Mouse (Mus musculus) kidney, embryonic 15.5 days (tissue): Measurements from ENCODE around the gene Dennd6a. TPM values are rescaled to one million over a fixed set of nuclear protein-coding genes. Genes with fewer than 3 reads are reported as not detected.
"Not testable (repeated sequence)": the region's sequence is repeated elsewhere in the genome, so short reads cannot be mapped to it uniquely, and the experiment has no call there.

Experiments
- ATAC-seq: fragments of 200-750 bp; cut with Nextera tagmentation; replicated peaks from 2 replicates; pipeline ENCODE4 v1.8.0; 2017; ENCODE audit warnings: moderate TSS enrichment; ENCODE audit not compliant: low FRiP score
- H3K27ac ChIP-seq: fragments of 300-500 bp; sonication (generic); 2 replicates; pipeline ENCODE4 v1.5.1; 2015; ENCODE audit warnings: mild to moderate bottlenecking, inconsistent platforms
- H3K27me3 ChIP-seq: fragments of 300-500 bp; sonication (generic); 2 replicates; pipeline ENCODE4 v1.6.1; 2015; ENCODE audit warnings: inconsistent platforms
- H3K36me3 ChIP-seq: fragments of 300-500 bp; sonication (generic); 2 replicates; pipeline ENCODE4 v1.6.1; 2015; ENCODE audit warnings: inconsistent platforms
- H3K4me1 ChIP-seq: fragments of 300-500 bp; sonication (generic); 2 replicates; pipeline ENCODE4 v1.6.1; 2015; ENCODE audit warnings: inconsistent platforms
- H3K4me2 ChIP-seq: fragments of 300-500 bp; sonication (generic); 2 replicates; pipeline ENCODE4 v1.6.1; 2015; ENCODE audit warnings: moderate library complexity, mild to moderate bottlenecking, inconsistent platforms
- H3K4me3 ChIP-seq: fragments of 300-500 bp; sonication (generic); replicated peaks from 2 replicates; pipeline ENCODE4 v1.5.1; 2015; ENCODE audit warnings: mild to moderate bottlenecking, inconsistent platforms
- H3K9ac ChIP-seq: fragments of 300-500 bp; sonication (generic); 2 replicates; pipeline ENCODE4 v1.6.1; 2015; ENCODE audit warnings: mild to moderate bottlenecking, inconsistent platforms
- H3K9me3 ChIP-seq: fragments of 300-500 bp; sonication (generic); replicated peaks from 2 replicates; pipeline ENCODE4 v1.6.1; 2016; ENCODE audit warnings: inconsistent platforms
- whole genome bisulfite sequencing: fragments of 180-500 bp; shearing (Covaris S2); methylation state at CpG from one replicate; pipeline ENCODE4 v1.1.7; 2015; ENCODE audit warnings: mixed read lengths; 5-methylcytosine and 5-hydroxymethylcytosine counted together
- polyA plus RNA-seq: library from polyadenylated mRNA; unstranded; fragments of >200 nt; fragmentation: Nextera tagmentation; extraction: Ambion mirVana; gene quantifications from 2 replicates; pipeline ENCODE4 v1.2.1, GENCODE M21; 2015

Dennd6a gene
- polyA plus RNA-seq: 31.7 and 34.2 TPM in 2 replicates

DNA sequence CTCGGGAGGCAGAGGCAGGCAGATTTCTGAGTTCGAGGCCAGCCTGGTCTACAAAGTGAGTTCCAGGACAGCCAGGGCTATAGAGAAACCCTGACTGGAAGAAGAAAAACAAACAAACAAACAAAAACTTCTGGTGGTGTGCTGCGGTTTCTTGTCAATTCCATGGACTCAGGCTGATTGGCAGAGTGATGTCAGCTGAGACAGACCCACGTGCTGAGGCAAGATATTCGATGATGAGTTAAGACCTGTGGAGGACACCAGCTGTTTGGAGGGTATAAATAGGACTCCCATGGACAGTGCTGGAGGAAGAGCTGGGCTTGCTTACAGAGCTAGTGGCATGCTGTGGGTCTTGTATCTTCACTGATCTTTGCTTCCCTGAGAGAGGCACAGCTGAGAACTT is at the start of gene Dennd6a:
Gene Dennd6a, plus strand, starts transcription at position 301 of the 400 bp plus-strand sequence.
- H3K4me1 ChIP-seq, H3K9ac ChIP-seq, H3K27ac ChIP-seq, H3K9me3 ChIP-seq, H3K4me3 ChIP-seq, ATAC-seq, H3K36me3 ChIP-seq, H3K4me2 ChIP-seq, H3K27me3 ChIP-seq: not testable (repeated sequence)
- WGBS: 91% methylated on average over 5 of the region's 5 CpGs

DNA sequence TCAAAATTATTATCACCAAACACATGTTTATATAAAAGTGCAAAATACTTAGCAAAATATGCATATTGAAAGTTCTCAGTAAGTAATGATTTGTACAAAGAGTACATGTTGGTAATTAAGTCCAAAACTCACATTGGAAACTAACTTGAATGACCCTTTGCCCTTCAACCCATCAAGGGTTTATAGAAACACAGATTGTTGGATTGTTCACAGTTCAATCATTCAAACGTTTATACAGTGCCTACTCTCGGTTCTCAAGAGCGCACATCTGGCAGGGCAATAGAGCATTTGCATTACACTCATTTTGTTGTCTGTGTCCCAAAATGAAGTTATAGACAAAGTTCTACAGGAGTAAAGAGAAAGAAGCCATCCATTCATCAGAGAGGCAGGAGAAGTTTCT is 47.7 kb upstream of the Dennd6a start:
- Histone ChIP-seq H3K27me3 (no peaks in the 10 kb centered on the region), H3K4me3 (no peak overlapping the region), H3K27ac (no peak overlapping the region), H3K36me3 (peaks cover 23% of the 10 kb centered on the region), H3K4me2 (no peak overlapping the region), H3K9ac (no peak overlapping the region), H3K4me1 (peaks cover 22% of the 10 kb centered on the region), H3K9me3 (no peaks in the 10 kb centered on the region)
- WGBS: 62% methylated on average over 3 of the region's 3 CpGs
- ATAC-seq: no peak

DNA sequence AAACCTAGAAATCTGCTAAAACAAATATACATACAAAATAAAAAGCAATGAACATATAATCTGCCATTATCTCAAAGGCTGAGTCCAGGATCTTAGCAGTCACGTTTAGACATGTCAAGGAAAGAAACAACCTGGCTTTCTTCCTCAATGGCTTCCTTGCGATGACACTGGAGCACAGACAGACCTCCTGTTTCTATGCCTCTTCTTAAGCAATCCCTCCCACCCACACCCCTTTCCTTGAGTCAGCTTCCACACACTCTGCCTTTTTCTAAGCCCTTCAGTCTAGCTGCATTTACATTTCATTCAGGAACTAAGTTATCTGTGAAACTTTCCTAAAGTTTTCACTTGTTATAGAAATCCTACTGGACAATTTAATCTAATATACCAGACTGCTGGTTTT is 45.4 kb upstream of the Dennd6a start:
- H3K4me2 ChIP-seq: no peak overlapping the region
- peaks cover 23% of the 10 kb centered on the region for H3K36me3 ChIP-seq
- H3K4me1 ChIP-seq: peaks cover 38% of the 10 kb centered on the region
- no peak for ATAC-seq
- H3K27ac ChIP-seq: no peak overlapping the region
- no peaks in the 10 kb centered on the region for H3K9me3 ChIP-seq
- WGBS: 48% methylated on average over 2 of the region's 2 CpGs
- H3K27me3 ChIP-seq: no peaks in the 10 kb centered on the region
- no peak overlapping the region for H3K9ac ChIP-seq
- H3K4me3 ChIP-seq: no peak overlapping the region

DNA sequence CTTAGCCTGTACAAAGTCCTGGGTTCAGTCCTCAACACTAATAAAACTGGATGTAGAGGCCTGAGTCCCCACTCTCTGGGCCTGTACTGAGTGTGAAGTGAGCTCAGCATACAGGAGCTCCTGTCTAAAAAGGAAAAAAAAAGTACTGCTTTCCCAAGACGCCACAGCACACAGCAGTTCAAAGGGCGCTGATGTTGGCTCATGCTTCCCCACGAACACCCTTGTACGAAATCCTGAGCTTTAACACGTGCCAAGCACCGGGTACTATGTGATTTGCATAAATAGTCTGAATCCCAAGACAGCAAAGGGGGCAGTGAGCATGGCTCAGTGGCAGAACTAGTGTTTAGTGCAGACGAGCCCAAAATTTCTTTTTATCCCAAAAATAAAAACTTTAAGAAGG is 43.3 kb upstream of the Dennd6a start:
- no peaks in the 10 kb centered on the region for H3K9me3 ChIP-seq
- no peaks in the 10 kb centered on the region for H3K27me3 ChIP-seq
- no peak overlapping the region for H3K27ac ChIP-seq
- H3K36me3 ChIP-seq: peaks cover 16% of the 10 kb centered on the region; the same call in 1 of the 2 replicates
- 65% methylated on average over 7 of the region's 7 CpGs for WGBS
- ATAC-seq: no peak
- 0 out of 2 replicates have a peak overlapping the region, but pooled peaks have one; percentile 4 for H3K4me2 ChIP-seq
- peaks cover 43% of the 10 kb centered on the region for H3K4me1 ChIP-seq
- no peak overlapping the region for H3K4me3 ChIP-seq
- H3K9ac ChIP-seq: no peak overlapping the region

DNA sequence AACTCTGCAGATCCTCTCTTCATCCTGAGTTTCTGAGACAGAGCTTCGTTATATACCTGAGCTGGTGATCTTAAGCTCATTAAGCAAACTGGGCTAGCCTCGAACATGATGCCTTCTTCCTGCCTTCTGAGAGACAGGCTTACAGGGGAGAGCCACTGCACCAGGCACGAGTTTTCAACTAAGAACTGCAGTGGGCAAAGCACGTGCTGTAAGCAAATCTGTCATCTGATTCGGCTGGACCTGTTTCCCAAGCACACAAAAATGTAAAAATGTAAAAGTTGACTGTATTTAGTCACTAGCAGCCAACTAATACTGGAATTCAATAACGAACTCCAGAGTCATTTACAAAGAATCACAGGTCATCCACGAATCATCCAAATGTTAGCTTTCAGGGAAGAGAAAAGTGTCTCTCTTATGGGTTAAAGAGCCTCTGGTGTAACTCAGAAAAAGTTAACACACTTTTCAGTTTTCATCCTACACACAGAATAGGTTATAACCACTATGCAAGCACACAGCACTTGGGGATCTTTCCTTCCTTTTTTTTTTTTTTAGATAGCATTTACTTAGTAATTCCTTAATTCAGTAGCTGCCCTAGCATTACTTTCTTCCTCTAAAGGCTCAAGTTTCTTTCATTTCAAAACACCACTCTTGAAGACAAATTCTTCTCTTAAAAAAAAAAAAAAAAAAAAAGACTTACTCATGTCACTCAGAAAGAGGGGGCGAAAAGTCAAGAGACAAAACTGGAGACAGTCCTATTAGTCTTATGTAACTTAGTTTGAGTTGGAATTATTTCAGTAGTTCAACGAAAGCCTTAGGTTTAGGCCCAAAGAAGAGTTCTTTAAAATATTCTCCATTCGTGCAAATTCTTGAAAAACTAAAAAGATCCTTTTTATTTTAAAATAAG is 42.0 kb upstream of the Dennd6a start:
- Histone ChIP-seq H3K9me3 (no peaks in the 10 kb centered on the region), H3K27me3 (no peaks in the 10 kb centered on the region), H3K36me3 (peaks cover 16% of the 10 kb centered on the region; the same call in 1 of the 2 replicates), H3K9ac (no peak overlapping the region), H3K4me3 (no peak overlapping the region), H3K4me1 (peaks cover 43% of the 10 kb centered on the region), H3K4me2 (peak overlapping the region; percentile 34), H3K27ac (no peak overlapping the region)
- ATAC-seq: no peak
- 70% methylated on average over 10 of the region's 10 CpGs for WGBS

DNA sequence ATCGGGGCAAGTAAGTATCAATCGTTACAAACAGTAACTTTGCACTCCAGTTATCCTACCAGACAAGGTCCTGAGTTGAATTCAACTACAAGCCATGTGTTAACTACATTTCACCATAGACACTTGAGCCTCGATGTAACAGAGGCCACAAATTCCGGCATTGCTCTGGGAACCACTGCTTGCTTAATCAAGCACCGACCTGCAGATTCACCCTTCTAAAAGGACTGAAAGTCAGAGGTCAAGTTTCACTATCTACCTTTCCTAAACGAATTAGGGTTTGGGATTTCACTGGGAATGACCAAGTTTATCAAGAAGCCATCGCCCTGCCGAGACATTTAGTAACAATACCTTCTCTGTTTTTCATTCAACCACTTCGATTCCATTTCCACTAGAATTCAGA is 40.9 kb upstream of the Dennd6a start:
- Histone ChIP-seq H3K4me1 (peaks cover 43% of the 10 kb centered on the region), H3K9ac (no peak overlapping the region), H3K4me3 (peak overlapping the region; percentile 97), H3K27ac (no peak overlapping the region), H3K4me2 (peak overlapping the region; percentile 87), H3K36me3 (0 out of 2 replicates have a peak, but pooled peaks cover 11% of the 10 kb centered on the region), H3K9me3 (no peaks in the 10 kb centered on the region), H3K27me3 (no peaks in the 10 kb centered on the region)
- ATAC-seq: no peak
- 48% methylated on average over 9 of the region's 9 CpGs for WGBS

DNA sequence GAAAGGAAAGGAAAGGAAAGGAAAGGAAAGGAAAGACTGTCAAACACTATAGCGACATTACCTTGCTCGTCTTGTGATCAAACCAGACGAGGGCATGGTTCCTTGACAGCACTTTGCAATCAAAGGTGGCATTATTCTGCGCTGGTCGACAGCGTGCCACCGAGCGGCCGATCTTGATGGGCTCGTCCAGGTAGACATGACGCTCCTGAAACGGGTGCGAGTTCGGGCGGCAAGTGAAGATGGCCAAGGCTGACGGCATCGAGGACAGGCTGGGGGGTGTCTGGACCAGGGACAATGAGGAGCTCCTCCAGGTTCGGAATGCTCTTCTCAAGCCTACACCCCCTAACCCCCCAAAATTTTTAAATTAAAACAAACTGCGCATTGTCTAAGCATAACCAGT is 40.4 kb upstream of the Dennd6a start:
- peak overlapping the region; percentile 94 for H3K9ac ChIP-seq
- no peaks in the 10 kb centered on the region for H3K9me3 ChIP-seq
- peaks cover 43% of the 10 kb centered on the region for H3K4me1 ChIP-seq
- H3K27ac ChIP-seq: no peak overlapping the region
- no peaks in the 10 kb centered on the region for H3K27me3 ChIP-seq
- 0 out of 2 replicates have a peak, but pooled peaks cover 11% of the 10 kb centered on the region for H3K36me3 ChIP-seq
- no peak for ATAC-seq
- peak overlapping the region; percentile 97 for H3K4me3 ChIP-seq
- 16% methylated on average over 19 of the region's 19 CpGs for WGBS
- H3K4me2 ChIP-seq: peak overlapping the region; percentile 87

DNA sequence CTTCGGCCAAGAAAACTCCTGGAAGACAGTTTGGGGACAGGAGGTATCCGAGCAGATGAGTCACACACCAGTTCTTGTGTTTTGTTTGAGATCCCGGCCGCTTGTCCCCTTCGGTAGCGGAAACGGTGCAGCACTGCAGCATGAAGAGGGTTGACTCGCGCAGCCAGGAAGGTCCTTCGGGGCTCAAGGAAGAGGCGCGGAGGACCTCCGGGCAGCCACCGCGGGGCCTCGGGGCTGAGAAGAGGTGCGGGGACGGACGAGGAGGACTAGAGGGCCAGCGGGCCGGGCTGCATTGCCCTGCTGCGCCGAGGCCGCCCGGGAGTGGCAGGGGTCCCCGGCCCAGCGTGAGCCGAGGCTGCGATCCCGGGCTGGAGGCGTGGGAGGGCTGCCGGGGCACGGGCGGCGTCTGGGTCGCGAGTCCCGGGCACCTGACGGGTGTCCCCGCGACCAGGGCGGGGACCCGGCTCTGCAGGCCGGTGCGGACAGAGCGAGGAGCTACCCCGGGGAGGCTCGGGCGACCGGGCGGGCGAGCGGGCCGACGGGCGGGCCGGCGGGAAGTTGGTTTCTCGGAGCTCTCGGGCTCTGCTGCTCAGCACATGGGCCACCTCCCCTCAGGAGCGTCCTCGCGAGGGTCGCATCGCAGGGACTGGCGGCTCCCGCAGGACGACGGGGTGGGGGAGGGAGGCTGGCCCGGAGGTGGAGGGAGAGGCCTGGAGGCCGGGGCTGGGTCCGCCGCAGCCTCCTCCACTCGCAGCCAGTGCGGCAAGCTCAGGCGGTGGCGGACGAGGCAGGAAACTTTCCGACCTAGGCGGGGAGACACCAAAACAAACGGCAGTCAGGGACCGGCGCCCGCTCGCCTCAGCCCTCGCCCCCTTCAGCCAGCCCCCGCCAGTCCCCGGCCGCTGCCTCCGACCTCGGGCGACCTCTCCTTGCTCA is 39.6 kb upstream of the Dennd6a start:
- Histone ChIP-seq H3K4me1 (peaks cover 37% of the 10 kb centered on the region), H3K27me3 (no peaks in the 10 kb centered on the region), H3K4me2 (peak overlapping the region; percentile 87), H3K4me3 (peak overlapping the region; percentile 97), H3K9ac (peak overlapping the region; percentile 94), H3K36me3 (0 out of 2 replicates have a peak, but pooled peaks cover 10% of the 10 kb centered on the region), H3K27ac (peak overlapping the region; percentile 88), H3K9me3 (no peaks in the 10 kb centered on the region)
- under 1% methylated on average over 92 of the region's 92 CpGs for WGBS
- peak; percentile 85 for ATAC-seq

DNA sequence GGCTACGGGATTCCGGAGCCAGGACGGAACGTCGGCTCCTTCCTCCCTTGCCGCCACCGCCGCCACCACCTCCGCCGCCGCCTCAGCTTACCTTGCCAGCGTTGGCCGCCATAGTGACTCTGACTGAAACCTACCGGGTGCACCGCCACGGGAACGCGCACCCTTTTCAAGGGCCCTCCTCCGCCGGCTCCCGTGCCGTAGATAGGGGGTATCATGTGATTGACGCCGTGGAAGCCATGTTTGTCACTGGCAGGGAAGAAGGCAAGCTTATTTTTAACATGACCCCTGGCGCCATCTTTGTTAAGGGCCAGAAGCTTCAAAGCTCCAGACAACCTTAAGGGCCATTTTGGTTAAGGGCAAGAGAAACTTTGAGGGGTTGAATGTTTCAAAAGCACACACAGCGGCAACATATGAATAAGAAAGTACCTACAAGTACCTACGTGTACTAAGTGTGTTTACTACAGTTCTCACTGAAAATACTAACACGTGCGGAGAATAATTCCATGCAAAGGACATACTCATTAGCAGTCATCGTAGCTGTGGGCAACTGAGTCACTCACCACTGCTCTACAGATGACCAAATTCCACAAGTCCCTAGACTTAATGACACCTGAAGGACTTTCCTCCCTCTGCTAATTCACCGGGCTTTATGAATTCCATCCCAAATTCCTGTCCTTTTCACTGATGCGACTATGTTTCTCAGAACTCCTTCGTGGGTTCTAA is 38.7 kb upstream of the Dennd6a start, which contains the start of gene Slmap:
Gene Slmap, minus strand, starts transcription at position 175 of the 723 bp plus-strand sequence.
- no peaks in the 10 kb centered on the region for H3K27me3 ChIP-seq
- peak; percentile 94 for ATAC-seq
- H3K27ac ChIP-seq: peak within 1 kb of the TSS; percentile 88
- WGBS: 12% methylated on average over 33 of the region's 33 CpGs
- peak within 1 kb of the TSS; percentile 87 for H3K4me2 ChIP-seq
- H3K4me1 ChIP-seq: peaks cover 28% of the 10 kb centered on the region
- H3K36me3 ChIP-seq: 0 out of 2 replicates have a peak, but pooled peaks cover 5% of the 10 kb centered on the region
- H3K4me3 ChIP-seq: peak within 1 kb of the TSS; percentile 97
- H3K9ac ChIP-seq: peak within 1 kb of the TSS; percentile 94
- H3K9me3 ChIP-seq: no peaks in the 10 kb centered on the region

DNA sequence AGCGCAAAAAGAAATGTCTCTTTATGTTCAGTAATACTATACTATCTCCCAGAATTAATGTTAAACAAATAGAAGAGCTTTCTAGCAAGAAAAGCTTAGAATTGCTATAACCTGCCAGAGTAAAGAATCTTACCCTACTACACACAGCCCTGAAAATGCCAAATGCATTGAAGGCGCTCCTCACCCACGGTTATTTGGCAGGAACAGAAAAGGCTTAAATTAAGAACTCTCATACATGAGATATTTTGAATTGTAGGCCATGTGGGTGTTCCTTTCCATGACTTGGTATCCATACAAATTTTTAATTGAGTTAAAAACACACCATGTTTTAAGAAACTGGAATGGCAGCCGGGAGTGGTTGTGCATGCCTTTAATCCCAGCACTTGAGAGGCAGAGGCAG is 34.4 kb upstream of the Dennd6a start:
- no peak overlapping the region for H3K4me3 ChIP-seq
- no peaks in the 10 kb centered on the region for H3K36me3 ChIP-seq
- H3K27ac ChIP-seq: no peak overlapping the region
- no peak overlapping the region for H3K9ac ChIP-seq
- H3K4me2 ChIP-seq: no peak overlapping the region
- 90% methylated on average over 4 of the region's 4 CpGs for WGBS
- ATAC-seq: no peak
- H3K4me1 ChIP-seq: no peaks in the 10 kb centered on the region
- H3K27me3 ChIP-seq: no peaks in the 10 kb centered on the region
- no peaks in the 10 kb centered on the region for H3K9me3 ChIP-seq

DNA sequence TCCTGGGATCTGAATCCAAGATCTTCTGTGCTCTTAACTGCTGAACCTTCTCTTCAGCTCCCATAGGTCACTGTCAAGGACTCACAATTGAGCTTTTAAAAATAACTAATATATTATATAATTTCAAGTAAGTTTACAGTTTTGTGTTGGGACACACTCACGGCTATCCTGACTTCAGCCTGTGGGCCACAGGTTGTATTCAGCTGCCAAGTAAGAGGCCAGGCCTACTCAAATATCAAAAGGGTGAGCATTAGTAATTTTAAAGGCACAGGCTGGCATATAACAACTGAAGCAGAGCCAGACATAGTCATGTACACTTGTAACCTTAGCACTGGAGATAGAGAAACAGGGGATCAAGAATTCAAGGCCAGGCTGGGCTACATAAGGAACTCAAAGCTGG is 33.1 kb upstream of the Dennd6a start:
- ATAC-seq: no peak

More for the DNA sequence above, 33.1 kb upstream of the Dennd6a start:
- Histone ChIP-seq H3K36me3 (no peaks in the 10 kb centered on the region), H3K4me1 (no peaks in the 10 kb centered on the region), H3K9ac (no peak overlapping the region), H3K9me3 (no peaks in the 10 kb centered on the region), H3K4me2 (no peak overlapping the region), H3K27me3 (no peaks in the 10 kb centered on the region), H3K4me3 (no peak overlapping the region), H3K27ac (no peak overlapping the region)
- 52% methylated on average over 1 of the region's 1 CpGs for WGBS
